Mouse (Mus musculus) retina, adult 2 months (tissue): ENCODE measurements around the gene Akip1.

Experiments
- DNase-seq: peaks from one replicate; pipeline ENCODE4 v3.0.0-alpha.2; 2012; ENCODE audit warnings: low read depth, low spot score

The Akip1 gene

DNA sequence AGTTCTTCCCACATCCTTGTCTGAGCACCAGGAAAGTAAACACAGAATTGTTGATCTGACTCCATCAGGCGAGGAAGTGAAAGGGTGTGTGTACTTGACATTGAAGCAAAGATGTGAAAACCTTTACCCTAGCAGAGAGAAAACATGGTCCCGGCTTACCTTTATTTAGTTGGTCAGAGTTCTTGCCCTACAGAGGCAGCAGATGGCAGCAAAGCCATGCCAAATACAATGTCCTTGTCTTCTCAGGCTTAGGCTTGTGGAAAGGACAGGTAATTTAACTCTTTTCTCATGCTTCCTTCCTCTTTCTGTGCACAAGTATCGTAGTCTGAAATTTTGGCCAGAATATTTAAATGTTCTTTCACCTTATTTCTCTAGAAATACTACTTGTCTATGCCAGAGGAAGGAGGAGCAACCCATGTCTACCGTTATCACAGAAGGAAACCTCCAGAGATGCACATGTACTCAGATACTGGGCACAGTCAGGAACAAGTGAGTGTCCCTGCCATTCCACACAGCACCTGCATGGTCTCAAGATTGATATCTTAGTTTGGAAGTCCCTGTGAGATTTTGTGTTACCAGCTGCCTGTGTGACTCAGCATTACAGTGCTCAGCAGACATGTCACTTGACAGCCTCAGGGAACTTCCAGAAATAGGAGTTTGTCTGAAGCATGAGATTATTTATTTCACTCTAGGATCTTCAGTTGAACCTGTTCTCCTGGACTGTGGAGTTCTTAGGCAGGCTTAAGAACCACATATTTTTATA, 3.7 kb downstream of the Akip1 start:
- DNase-seq: peak; percentile 63

DNA sequence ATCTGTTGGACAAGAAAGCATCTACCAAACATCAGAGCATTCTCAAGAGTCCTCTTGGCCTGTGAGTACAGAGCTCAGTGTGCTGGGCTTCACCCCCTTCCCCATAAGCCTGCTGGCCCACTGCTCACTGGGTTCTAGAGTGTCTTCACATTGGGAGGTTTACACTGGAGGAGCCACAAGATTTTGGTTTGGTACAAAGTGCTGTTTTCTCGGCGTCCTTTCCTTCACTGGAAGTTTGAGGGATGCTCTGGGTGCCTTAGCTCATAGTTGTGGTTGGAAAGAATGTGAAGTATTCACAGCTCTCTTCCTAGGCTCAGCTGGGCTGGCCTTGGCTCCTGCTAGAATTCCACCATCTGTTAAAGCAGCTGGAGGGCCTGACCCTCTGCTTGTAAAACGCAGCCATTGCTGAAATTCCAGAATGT, 5.5 kb downstream of the Akip1 start:
- no peak for DNase-seq

GRCm38 (mm10) chr7:109710069-109710468, 6.6 kb downstream of the Akip1 start:
- DNase-seq: no peak

GRCm38 (mm10) chr7:109712198-109712597, 8.7 kb downstream of the Akip1 start:
- DNase-seq: no peak

DNA sequence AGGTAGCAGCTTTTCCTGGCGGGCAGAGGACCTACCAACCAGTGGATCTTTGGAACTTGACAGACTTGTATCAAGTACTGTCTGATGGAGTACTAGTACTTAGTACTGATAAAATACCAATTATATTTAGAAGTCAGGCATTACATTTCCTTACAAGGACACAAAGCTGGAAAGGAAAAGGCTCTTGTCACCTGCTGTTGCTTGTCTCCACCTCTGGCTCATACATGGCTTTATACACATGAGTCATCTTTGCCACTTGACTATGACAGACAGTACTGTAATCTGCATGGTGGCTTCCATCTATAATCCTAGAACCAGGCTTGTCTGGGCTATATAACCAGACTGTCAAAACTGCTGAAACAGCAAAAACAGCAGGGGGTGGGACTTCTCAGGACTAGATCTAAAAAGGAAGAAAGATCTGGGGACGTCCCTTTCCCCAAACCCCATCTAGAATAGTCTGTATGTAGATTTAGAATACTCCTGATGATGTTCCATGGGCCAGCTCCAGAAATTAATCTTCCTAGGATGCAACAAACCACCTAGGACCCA, 10.0 kb downstream of the Akip1 start:
- DNase-seq: no peak

- DNase-seq: no peak
Observed at GRCm38 (mm10) chr7:109719286-109719685, 15.8 kb downstream of the Akip1 start.

GRCm38 (mm10) chr7:109722618-109723017, 19.1 kb downstream of the Akip1 start:
- no peak for DNase-seq

DNA sequence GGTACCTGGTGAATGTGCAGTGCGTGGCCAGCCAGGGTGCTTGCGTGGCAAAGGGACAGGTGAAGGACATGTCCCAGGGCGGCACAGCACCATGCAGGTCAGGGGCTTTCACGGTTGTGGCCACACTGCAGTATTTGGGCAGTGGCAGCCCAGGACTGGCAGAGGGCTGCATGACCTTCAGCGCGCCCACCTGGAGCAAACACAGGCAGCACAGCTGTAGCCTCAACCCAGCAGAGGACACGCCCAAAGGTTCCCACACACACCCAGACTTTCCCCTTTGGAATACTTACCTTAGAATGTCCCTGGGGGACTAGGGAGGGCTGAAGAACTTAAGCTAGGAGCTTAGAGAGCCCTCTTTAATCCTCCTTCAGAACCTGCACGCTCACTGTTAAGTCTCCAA, 19.6 kb downstream of the Akip1 start:
- peak; percentile 63 for DNase-seq

DNA sequence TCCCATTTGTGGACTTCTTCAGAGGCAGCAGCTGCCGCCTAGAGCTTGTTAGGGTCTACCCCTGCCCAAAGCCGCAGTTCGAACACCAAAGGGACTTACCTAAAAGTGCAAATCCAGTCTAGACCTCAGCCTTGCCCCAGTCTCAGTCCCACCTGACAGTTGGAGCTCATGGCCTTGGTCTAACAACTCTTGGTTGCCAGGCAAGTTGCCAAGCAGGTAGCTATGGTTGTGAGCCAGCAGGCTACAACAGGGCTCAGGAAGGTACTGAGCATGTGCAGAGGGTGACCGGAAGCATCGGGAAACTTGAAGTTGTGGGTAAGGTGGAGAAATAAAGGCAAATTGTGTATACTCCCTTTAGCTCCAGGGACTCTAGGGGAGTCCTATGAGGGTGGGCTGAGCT, 20.2 kb downstream of the Akip1 start, which contains the start of gene BC051019:
Gene BC051019 (minus strand): TSS at position 154 of the 400 bp plus-strand sequence.
- DNase-seq: no peak

GRCm38 (mm10) chr7:109731626-109732025, 28.1 kb downstream of the Akip1 start, which contains the start of gene Ascl3:
TSS of gene Ascl3 (minus strand) at chr7:109731726.
- no peak for DNase-seq

- DNase-seq: no peak
Observed at GRCm38 (mm10) chr7:109734806-109735205, 31.3 kb downstream of the Akip1 start.

DNA sequence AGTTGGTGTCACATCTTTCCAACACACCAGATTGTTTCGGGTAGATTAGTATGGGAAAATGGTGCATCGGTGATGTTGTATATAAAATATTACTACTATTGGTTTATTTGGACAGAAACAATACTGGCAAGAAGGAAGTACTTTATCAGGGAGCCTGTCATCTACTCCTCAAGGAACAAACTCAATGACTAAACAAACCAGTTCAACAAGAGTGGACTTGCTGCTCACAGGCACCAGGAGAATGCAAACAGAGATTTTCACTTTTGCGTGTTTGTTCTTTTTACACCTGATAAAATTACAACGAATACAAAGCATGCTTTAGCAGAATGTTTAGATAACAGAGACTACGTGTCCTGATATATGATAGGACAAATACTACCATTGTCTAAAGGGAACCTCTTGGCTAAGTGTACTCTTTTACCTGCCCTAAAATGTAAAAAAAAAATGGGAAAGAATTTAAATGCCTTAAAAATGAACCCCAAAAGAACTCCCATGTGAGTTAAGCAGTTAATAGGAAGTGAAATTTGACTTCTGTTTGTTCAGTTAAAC, 36.4 kb downstream of the Akip1 start:
- DNase-seq: no peak

DNA sequence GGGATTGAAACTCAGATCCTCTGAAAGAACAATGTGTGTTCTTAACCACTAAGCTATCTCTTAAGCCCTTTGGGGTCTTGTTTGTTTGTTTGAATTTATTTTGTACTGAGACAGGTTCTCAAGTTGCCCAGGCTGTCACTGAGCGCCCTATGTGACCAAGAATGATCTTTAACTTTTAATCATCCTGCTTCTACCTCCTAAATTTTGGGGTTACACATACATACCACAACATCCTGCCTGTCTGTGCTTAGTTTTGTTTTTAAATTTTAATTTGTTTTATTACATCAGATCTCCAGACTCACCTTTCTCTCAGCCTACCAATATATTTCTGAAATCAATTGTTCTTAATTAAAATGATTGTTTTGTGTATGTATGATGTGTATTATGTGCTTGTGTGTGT, 37.6 kb downstream of the Akip1 start:
- DNase-seq: no peak

DNA sequence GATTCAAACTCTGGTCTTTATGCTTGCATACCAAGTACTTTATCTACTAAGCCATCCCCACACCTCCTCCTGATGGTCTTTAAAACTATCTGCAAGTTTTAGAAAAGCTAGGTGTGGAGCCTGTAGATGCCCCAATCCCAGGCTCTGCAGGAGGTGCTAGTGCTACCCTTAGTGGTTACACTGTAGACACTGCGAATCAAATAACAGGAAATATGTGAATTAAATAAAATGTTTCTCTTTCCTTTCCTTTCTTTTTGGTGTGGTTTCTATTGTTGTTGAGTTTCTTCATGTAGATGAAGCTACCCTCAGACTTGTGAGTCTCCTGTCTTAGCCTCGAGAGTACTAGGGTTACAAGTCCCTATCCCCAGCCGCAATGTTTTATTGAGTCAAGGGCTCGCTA, 38.2 kb downstream of the Akip1 start:
- no peak for DNase-seq

DNA sequence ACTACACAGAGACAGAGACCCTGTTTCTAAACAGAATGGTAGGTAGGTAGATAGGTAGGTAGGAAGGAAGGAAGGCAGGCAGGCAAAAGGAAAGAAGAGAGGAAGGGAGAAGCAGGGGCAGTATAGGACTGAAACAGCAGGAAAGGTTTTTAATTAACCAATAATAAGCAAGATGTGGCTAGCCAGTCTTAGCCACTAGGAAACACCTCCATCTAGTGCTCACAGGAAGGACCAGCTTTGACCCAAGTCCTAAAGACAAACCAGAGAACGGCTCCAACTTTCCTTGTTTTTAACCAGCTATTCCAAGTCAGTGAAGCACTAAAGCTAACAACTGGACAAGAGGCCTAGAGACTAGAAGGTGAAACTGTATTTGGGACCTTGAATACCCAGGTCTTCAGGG, 44.3 kb downstream of the Akip1 start:
- no peak for DNase-seq

GRCm38 (mm10) chr7:109751427-109752007, 48.0 kb downstream of the Akip1 start:
- DNase-seq: no peak

- peak; percentile 64 for DNase-seq
Observed at GRCm38 (mm10) chr7:109752008-109752925, 48.8 kb downstream of the Akip1 start, which contains the start of gene Tmem9b. TSS of gene Tmem9b (minus strand) at chr7:109752875.

- DNase-seq: no peak
Observed at GRCm38 (mm10) chr7:109754034-109754433, 50.5 kb downstream of the Akip1 start.

- no peak for DNase-seq
Observed at GRCm38 (mm10) chr7:109756291-109756690, 52.8 kb downstream of the Akip1 start.
